Mouse (Mus musculus) kidney, adult 2 months (tissue): ENCODE data around the gene Rars. TPM values are rescaled to one million over a fixed set of nuclear protein-coding genes. Genes with fewer than 3 reads are reported as not detected.
"Not testable (repeated sequence)": the region's sequence is repeated elsewhere in the genome, so short reads cannot be mapped to it uniquely, and the experiment has no call there.

Experiments
- DNase-seq: peaks from one replicate; pipeline ENCODE4 v3.0.0; 2021
- H3K27ac ChIP-seq: fragments of 200-500 bp; 2 replicates; pipeline ENCODE4 v1.5.1; 2012; ENCODE audit warnings: low read depth, low read length, control low read depth, inconsistent platforms; ENCODE audit not compliant: insufficient read depth
- H3K27me3 ChIP-seq: fragments of 200-500 bp; replicated peaks from 2 replicates; pipeline ENCODE4 v1.6.1; 2012; ENCODE audit warnings: mild to moderate bottlenecking, moderate library complexity, low read length, inconsistent platforms; ENCODE audit not compliant: control insufficient read depth, insufficient read depth
- H3K36me3 ChIP-seq: fragments of 200-500 bp; 2 replicates; pipeline ENCODE4 v1.6.1; 2012; ENCODE audit warnings: mild to moderate bottlenecking, moderate library complexity, low read length, inconsistent platforms; ENCODE audit not compliant: control insufficient read depth, insufficient read depth
- H3K4me1 ChIP-seq: fragments of 200-500 bp; 2 replicates; pipeline ENCODE4 v1.6.1; 2011; ENCODE audit warnings: low read length; ENCODE audit not compliant: control insufficient read depth, insufficient read depth
- H3K4me3 ChIP-seq: fragments of 200-500 bp; 2 replicates; pipeline ENCODE4 v1.5.1; 2011; ENCODE audit warnings: mild to moderate bottlenecking, low read depth, low read length, control low read depth; ENCODE audit not compliant: insufficient read depth
- CTCF ChIP-seq: fragments of 200-500 bp; conservative IDR thresholded peaks from 2 replicates; pipeline ENCODE4 v1.5.1; 2011; ENCODE audit warnings: low read depth, mild to moderate bottlenecking, control low read depth, low read length, moderate library complexity, mixed read lengths; ENCODE audit not compliant: insufficient read depth, insufficient read length
- POLR2A ChIP-seq: fragments of 200-500 bp; IDR thresholded peaks from one replicate; pipeline ENCODE4 v1.6.1; 2011; ENCODE audit warnings: low read depth, low read length, control low read depth
- WGBS: fragments of 180-500 bp; shearing (Covaris S2); methylation state at CpG from one replicate; pipeline ENCODE4 v1.1.7; 2018; 5-methylcytosine and 5-hydroxymethylcytosine counted together
- polyA plus RNA-seq: library from polyadenylated mRNA; depleted of rRNA; stranded (reverse); fragments of >200 nt; gene quantifications from 2 replicates; pipeline ENCODE4 v1.2.3, GENCODE M21; 2012

Gene Rars
- polyA plus RNA-seq, 1 experiment = 19.3 TPM

DNA sequence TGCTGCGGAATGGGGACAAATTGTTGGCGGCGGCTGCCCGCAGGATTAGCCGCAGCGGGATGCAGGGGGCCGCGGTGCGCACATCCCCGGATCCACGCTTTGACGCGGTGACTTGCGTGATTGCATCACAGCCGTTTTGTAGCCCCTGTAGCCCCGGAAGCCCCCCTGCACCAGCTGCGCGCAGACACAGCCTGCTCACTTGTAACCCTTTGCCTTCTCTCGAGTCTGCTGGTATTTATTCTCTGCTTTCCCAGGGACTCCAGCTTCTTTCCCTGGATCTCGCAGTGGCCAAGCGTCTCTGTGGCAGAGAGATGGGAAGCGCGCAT lies 35.8 kb downstream of the Rars start:
- H3K4me3 ChIP-seq = no peak overlapping the region

DNA sequence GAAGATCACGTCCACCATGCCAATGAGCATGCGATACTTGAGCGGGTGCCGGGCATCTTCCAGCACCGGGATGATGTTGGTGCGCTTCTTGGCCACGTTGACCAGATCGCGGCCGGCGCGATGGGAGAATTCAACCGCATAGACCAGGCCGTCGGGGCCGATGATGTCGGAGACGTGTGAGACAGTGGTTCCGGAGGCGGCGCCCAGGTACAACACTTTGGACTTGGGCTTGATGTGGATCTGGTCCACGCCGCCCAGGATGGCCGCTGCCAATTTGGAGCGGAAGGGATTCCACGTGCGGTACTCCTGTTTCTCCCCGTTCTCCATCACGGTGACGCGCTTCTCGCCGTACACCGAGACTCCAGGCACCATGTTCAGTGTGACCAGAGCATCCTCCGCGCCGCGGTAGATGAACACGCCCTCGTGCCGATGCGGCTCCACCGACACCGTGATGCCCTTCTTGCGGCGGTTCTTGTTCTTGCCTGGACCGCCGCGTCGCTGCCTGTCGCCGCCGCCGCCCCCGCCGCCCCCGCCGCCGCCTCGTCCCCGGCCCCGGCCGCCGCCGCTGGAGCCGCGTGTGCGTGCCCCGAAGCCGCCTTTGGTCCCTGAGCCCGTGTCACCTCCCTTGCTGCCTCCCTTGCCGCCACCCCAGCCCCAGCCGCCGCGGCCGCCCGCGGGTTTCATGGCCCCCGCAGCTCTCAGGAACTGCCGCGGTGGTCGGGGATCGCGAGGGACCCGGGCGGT lies 36.4 kb downstream of the Rars start:
- peaks cover 3% of the 10 kb centered on the region; the same call in 1 of the 2 replicates for H3K27me3 ChIP-seq
- no peak for TF ChIP-seq POLR2A
- no peak for TF ChIP-seq CTCF
- no peak overlapping the region for H3K4me3 ChIP-seq
- H3K36me3 ChIP-seq = no peaks in the 10 kb centered on the region
- no peaks in the 10 kb centered on the region for H3K4me1 ChIP-seq
- 5% methylated on average over 85 of the region's 86 CpGs for WGBS
- DNase-seq = no peak
- H3K27ac ChIP-seq = no peak overlapping the region

More for the DNA sequence above, 35.8 kb downstream of the Rars start:
- no peak for DNase-seq
- 6% methylated on average over 23 of the region's 23 CpGs for WGBS
- H3K36me3 ChIP-seq = no peaks in the 10 kb centered on the region
- H3K27ac ChIP-seq = no peak overlapping the region
- TF ChIP-seq CTCF = no peak
- no peak for TF ChIP-seq POLR2A
- H3K27me3 ChIP-seq = peaks cover 3% of the 10 kb centered on the region; the same call in 1 of the 2 replicates
- H3K4me1 ChIP-seq = no peaks in the 10 kb centered on the region

DNA sequence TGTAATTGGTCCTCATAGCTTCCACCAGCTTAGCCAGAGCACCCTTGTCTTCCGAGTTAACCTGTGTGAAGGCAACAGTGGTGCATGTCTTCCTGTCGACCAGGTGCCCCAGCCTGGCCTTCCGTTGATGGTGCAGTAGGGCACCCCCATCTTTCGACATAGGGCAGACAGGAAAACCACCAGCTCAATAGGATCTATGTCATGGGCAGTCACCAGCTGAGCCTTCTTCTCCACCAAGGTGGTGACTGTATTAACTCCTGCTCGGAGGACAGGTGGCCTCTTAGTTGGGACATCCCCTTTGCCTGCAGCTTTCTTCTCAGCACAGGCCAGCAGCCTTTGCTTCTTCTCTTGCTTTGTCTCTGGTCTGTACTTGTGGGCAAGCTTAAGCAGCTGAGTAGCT lies 41.5 kb downstream of the Rars start:
- H3K4me3 ChIP-seq, DNase-seq, H3K27me3 ChIP-seq, H3K36me3 ChIP-seq, H3K27ac ChIP-seq, H3K4me1 ChIP-seq: not testable (repeated sequence)
- 85% methylated on average over 5 of the region's 5 CpGs for WGBS

DNA sequence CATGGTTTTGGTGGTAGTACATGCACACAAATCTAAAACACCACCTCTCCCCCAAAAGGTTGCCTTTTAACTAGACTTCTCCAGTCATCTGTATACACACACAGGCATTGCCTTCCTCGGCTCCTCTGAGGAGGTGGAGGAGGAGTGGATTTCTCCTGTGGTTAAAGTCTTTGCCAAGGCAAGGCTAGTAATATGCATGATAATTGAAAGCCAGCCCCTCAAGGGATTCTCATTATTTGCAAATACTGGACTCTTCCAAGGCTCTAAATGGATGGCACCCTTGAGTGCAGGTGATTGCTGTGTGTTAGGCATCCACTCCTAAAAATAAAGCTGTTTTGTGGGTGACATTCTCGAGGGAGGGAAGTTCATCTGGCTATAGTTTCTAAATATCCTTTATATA lies 45.9 kb downstream of the Rars start:
- H3K27ac ChIP-seq = no peak overlapping the region
- no peak for DNase-seq
- peaks cover 11% of the 10 kb centered on the region for H3K36me3 ChIP-seq
- H3K4me1 ChIP-seq = no peaks in the 10 kb centered on the region
- no peaks in the 10 kb centered on the region for H3K27me3 ChIP-seq
- no peak overlapping the region for H3K4me3 ChIP-seq
- no peak for TF ChIP-seq CTCF
- TF ChIP-seq POLR2A = no peak
- 77% methylated on average over 2 of the region's 2 CpGs for whole genome bisulfite sequencing

DNA sequence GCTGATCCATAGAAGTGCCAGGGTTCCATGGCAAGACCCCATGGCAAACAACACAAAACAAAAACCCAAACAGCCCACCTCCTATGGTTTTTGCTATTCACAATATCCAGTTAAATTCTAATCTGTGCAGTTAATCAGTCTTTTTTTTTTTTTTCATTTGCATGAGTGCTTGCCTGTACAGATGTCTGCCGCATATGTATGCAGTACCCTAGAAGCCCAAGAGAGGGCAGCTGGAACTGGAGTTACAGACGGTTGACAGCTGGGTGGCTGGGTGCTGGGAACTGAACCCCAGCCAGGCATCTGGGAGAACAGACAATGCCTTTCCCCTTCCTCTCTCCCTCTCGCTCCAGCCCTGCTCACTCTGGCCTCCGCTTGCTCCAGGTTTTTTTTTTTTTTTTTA lies 49.8 kb downstream of the Rars start:
- DNase-seq = no peak
- H3K4me3 ChIP-seq = no peak overlapping the region
- TF ChIP-seq POLR2A (no peak), CTCF (no peak)
- peaks cover 12% of the 10 kb centered on the region for H3K36me3 ChIP-seq
- 92% methylated on average over 4 of the region's 4 CpGs for WGBS
- no peaks in the 10 kb centered on the region for H3K27me3 ChIP-seq
- H3K27ac ChIP-seq = no peak overlapping the region
- H3K4me1 ChIP-seq = no peaks in the 10 kb centered on the region

DNA sequence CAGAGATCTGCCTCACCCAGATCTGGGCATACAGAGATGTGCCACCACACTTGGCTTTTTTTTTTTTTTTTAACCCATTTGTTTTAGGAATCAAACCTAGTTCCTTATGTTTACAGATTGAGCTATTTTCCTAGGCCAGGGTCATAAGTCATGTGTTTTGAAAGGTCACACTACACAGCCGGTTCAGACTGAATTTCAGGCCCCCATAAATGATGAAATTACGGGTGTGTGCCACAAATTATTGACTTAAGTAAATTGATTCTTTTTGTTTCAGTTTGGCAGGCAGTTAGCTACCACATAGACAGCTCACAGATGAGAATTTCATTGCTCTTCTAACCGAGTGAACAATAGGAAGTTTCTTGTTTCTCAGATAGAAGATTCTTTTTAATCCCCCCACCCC lies 50.3 kb downstream of the Rars start:
- no peak for TF ChIP-seq CTCF
- no peak for TF ChIP-seq POLR2A
- Histone ChIP-seq H3K4me1 (no peaks in the 10 kb centered on the region; the same call in 1 of the 2 replicates), H3K27ac (no peak overlapping the region), H3K36me3 (peaks cover 16% of the 10 kb centered on the region), H3K4me3 (no peak overlapping the region), H3K27me3 (no peaks in the 10 kb centered on the region)
- 79% methylated on average over 3 of the region's 3 CpGs for WGBS
- no peak for DNase-seq

DNA sequence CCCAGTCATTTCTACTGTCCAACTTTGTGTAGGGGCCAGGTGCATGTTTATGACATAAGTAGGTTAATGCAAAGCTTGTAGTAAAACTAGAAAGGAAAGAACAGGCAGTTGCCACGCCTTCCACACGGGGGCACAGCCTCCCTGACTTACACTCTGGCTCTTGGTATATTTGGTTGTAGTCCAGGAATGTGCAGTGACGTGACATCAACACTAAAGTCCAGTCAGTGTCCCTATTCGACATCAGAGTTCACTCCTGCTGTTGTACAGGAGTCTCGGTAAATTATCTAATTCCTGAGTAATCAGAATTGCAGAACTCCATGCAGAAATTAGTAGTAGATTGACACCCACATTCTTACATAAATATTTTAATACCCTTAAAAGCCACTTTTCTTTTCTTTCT lies 51.3 kb downstream of the Rars start:
- Histone ChIP-seq H3K4me1 (no peaks in the 10 kb centered on the region; the same call in 1 of the 2 replicates), H3K4me3 (no peak overlapping the region), H3K27ac (no peak overlapping the region), H3K27me3 (no peaks in the 10 kb centered on the region), H3K36me3 (peaks cover 19% of the 10 kb centered on the region)
- no peak for TF ChIP-seq POLR2A
- TF ChIP-seq CTCF = peak; percentile 66
- peak; percentile 72 for DNase-seq
- 53% methylated on average over 5 of the region's 5 CpGs for WGBS

DNA sequence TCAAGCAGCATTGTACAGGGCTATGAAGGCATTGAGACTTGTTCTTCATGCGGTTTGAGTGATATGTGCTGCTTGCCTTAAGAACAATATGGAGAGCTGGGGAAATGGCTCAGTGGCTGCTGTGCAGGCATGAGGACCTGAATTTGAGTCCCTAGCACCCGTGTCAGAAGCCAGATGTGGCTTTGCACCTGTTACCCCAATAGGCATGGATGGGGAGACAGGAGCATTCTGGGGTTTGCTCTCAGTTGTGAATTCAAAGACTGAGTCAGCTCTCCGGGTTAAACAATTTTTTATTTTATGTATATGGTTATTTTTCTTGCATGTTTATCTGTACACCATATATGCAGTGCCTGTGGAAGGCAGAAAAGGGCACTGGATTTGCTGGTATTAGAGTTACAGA lies 51.9 kb downstream of the Rars start:
- H3K4me1 ChIP-seq = no peaks in the 10 kb centered on the region; the same call in 1 of the 2 replicates
- DNase-seq = no peak
- WGBS = 98% methylated on average over 3 of the region's 3 CpGs
- H3K27me3 ChIP-seq = no peaks in the 10 kb centered on the region
- TF ChIP-seq POLR2A (no peak), CTCF (no peak)
- peaks cover 21% of the 10 kb centered on the region for H3K36me3 ChIP-seq
- H3K4me3 ChIP-seq = no peak overlapping the region
- no peak overlapping the region for H3K27ac ChIP-seq
